Mouse (Mus musculus) megakaryocyte, embryonic 14.5 days (primary cell): ENCODE measurements at regions not wholly inside any gene's neighbourhood (a gene's known extent, or its start where the extent isn't known, plus 50 kb on each side); places are given as distances from the start of the nearest gene placed in this dataset.
"Not testable (repeated sequence)": the region's sequence is repeated elsewhere in the genome, so short reads cannot be mapped to it uniquely, and the experiment has no call there.

ENCODE experiments used
- H3K27me3 ChIP-seq: replicated peaks from 2 replicates; pipeline ENCODE3; 2012; ENCODE audit warnings: inconsistent platforms
- H3K36me3 ChIP-seq: replicated peaks from 2 replicates; pipeline ENCODE3; 2012; ENCODE audit warnings: low read length, inconsistent platforms, mixed read lengths
- H3K4me1 ChIP-seq: 2 replicates; pipeline ENCODE4 v1.6.1; 2012; ENCODE audit warnings: inconsistent platforms
- H3K4me3 ChIP-seq: replicated peaks from 2 replicates; pipeline ENCODE3; 2012; ENCODE audit warnings: moderate library complexity, mild to moderate bottlenecking, inconsistent platforms
- H3K9me3 ChIP-seq: 2 replicates; pipeline ENCODE4 v1.6.1; 2012; ENCODE audit warnings: inconsistent platforms
- FLI1 ChIP-seq: IDR thresholded peaks from 2 replicates; pipeline ENCODE4 v1.6.1; 2012; ENCODE audit warnings: low read length, inconsistent platforms, mixed read lengths
- GATA1 ChIP-seq: IDR thresholded peaks from 3 replicates; pipeline ENCODE4 v1.6.1; 2012; ENCODE audit warnings: mixed read lengths, low read length, inconsistent platforms, borderline replicate concordance

DNA sequence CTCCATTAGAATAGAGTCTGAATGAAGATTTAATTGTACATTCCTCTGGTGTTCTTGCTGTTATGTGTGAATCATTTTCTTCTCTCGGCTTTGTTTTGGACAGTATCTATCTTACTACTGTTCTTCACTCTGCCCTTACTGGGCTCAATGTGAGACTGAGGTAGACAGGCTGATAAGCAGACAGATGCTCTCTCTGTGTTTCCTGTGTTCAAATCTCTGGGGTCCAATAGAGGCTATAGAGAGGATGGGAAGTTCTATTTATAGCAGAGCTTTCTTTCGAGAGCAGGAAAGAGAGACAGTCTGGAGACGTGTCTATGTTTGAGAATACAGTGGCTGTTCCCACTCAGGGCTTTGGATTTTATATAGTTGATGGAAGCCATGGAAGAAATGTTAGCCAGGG, 140.5 kb upstream of the Tet2 start:
- H3K4me3 ChIP-seq: no peak overlapping the region
- H3K9me3 ChIP-seq: no peaks in the 10 kb centered on the region
- no peaks in the 10 kb centered on the region for H3K27me3 ChIP-seq
- H3K4me1 ChIP-seq: peaks cover 21% of the 10 kb centered on the region
- TF ChIP-seq GATA1 (no peak), FLI1 (no peak)
- no peaks in the 10 kb centered on the region for H3K36me3 ChIP-seq

DNA sequence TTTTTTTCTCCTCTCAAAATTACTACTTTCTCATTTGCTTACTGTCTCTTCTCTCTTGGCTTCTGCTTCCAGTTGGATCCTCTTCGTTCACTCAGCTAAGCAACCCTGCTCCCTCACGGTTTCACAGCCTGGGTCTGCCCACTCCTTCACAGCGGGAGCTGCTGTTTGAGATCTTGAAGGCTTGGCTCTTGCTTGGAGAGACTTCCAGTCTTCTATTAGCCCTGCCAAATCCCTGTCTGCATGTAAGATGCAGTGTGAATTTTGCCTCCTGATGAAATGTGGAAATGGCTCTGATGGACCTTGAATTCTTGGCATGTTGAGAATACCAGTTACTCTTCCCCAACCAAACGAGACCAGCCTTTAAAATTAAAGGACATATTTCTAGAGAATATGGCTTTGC, 149.1 kb upstream of the Tet2 start:
- TF ChIP-seq FLI1 (no peak), GATA1 (no peak)
- H3K27me3 ChIP-seq: no peaks in the 10 kb centered on the region
- no peaks in the 10 kb centered on the region for H3K4me1 ChIP-seq
- no peak overlapping the region for H3K4me3 ChIP-seq
- no peaks in the 10 kb centered on the region for H3K9me3 ChIP-seq
- no peaks in the 10 kb centered on the region for H3K36me3 ChIP-seq

DNA sequence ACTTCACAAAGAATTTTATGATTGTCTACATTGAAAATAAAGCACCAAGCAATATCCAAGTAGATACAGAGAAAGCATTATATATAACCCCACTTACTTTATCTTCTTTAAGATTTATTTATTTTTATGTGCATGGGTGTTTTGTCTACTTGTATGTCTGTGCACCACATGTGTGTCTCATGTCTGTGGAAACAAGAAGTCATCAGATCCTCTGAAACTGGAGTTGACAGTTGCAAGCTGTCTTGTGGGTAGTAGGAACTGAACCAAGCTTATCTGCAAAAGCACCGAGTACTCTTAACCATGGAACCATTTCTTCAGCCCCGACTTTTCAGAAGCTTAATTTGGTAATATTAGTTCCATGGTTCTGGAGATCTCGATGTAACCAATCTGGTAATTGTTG, 151.2 kb upstream of the Tet2 start:
- TF ChIP-seq FLI1 (no peak), GATA1 (no peak)
- Histone ChIP-seq H3K9me3 (0 out of 2 replicates have a peak, but pooled peaks cover 4% of the 10 kb centered on the region), H3K36me3 (no peaks in the 10 kb centered on the region), H3K4me3 (no peak overlapping the region), H3K27me3 (no peaks in the 10 kb centered on the region), H3K4me1 (no peaks in the 10 kb centered on the region)

DNA sequence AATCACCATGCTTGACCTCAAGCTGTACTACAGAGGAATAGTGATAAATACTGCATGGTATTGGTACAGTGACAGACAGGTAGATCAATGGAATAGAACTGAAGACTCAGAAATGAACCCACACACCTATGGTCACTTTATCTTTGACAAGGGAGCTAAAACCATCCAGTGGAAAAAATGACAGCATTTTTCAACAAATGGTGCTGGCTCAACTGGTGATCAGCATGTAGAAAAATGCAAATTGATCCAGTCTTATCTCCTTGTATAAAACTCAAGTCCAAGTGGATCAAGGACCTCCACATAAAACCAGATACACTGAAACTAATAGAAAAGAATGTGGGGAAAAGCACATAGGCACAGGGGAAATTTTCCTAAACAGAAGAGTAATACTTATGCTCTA, 159.9 kb upstream of the Tet2 start:
- not testable (repeated sequence) for H3K4me3 ChIP-seq, H3K4me1 ChIP-seq

DNA sequence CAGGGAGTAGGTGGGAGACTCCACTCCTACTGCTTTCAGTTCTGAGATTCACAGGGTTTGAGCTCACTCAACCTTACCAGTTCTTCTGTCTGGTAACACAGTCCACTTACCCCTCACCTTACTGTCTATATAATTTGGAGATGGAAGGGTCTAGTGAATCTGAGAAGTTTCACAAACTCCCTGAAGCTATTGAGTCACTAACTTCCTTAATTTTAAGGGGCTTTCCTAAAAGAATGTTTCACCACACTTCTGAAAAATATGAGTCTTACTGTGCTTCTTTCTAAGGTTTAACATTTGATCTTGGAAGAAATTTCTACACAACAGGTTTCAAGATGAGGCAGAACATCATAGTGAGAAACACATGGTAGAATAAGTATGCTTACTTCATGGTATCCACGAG, 166.6 kb upstream of the Tet2 start:
- Histone ChIP-seq H3K36me3 (no peaks in the 10 kb centered on the region), H3K27me3 (no peaks in the 10 kb centered on the region), H3K4me1 (no peaks in the 10 kb centered on the region), H3K4me3 (no peak overlapping the region), H3K9me3 (no peaks in the 10 kb centered on the region)
- TF ChIP-seq FLI1 (no peak), GATA1 (no peak)

More for the DNA sequence above, 159.9 kb upstream of the Tet2 start:
- not testable (repeated sequence) for H3K27me3 ChIP-seq, H3K36me3 ChIP-seq, H3K9me3 ChIP-seq

DNA sequence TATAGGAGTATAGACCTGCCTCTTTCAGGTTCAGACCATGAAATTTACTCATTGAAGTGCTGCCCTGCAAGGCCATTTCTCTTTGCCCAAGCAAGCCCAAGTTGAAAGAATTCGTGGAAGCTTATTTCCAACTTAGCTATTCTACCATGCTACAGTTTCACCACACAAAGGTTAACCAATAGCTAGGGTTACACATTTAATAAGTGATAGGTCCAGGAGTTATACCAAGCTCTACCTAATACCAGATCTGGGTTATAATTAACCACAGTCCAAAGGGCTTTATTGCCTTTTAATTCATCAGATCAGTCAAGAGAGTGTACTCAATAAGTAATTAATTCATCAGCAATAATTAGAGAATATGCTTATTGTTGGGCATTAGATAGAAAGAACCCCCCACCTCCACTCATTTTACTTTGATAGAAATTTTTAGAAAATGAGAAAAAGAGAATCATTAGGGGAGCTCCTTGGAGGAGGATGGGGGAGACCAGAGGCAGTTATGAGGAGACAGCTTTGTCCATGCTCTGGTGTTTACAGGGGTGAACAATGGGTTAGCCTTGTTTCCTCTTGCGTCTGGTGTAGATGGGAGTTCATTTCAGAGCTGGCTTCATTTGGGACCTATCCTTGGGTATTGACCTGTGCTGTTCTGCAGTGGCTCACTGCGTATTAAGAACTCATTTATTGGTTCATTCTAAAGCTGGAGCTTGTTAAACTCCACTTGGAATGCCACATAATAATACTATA, 177.8 kb upstream of the Tet2 start:
- no peak overlapping the region for H3K4me3 ChIP-seq
- no peaks in the 10 kb centered on the region for H3K27me3 ChIP-seq
- H3K4me1 ChIP-seq: no peaks in the 10 kb centered on the region
- H3K36me3 ChIP-seq: no peaks in the 10 kb centered on the region
- H3K9me3 ChIP-seq: no peaks in the 10 kb centered on the region
- TF ChIP-seq FLI1 (no peak), GATA1 (no peak)

DNA sequence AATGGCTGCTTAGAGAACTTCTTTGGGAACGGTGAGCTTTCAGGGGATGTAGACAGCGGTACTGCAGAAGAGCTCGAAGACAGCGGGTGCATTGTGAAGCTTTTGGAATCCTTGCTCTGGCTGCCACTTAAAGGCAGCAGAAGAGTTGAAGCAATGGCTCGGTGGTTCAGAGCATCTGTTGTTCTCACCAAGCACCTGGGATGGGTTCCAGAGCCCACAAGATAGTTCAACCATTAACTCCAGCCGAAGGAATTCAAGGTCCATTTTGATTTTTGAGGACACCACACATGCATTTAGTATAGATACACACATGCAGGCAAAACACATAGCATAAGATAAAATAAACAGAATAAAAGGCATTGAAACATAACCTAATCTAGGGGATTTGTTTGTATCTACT, 181.9 kb upstream of the Tet2 start:
- TF ChIP-seq FLI1 (no peak), GATA1 (no peak)
- no peaks in the 10 kb centered on the region for H3K27me3 ChIP-seq
- no peak overlapping the region for H3K4me3 ChIP-seq
- no peaks in the 10 kb centered on the region for H3K4me1 ChIP-seq
- no peaks in the 10 kb centered on the region for H3K36me3 ChIP-seq
- H3K9me3 ChIP-seq: no peaks in the 10 kb centered on the region

DNA sequence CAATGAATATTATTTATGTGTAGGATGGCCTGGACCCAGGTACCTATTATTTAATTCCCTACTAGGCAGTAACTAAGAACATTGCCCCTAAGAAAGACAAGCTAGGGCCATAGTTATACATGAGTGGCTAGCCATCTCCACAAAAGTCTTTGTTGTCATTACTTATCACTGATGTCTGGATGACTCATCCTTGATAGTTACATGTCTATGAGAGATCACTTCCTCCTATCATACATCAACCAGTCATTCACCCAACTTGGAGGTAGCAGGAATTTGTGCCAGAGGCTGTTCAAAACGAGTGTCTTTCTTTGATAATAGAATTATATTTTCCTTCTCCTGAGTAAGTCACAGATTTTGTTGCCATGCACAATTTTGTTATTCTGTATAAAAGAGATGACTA, 190.7 kb upstream of the Tet2 start:
- Histone ChIP-seq H3K4me1 (no peaks in the 10 kb centered on the region), H3K36me3 (no peaks in the 10 kb centered on the region), H3K9me3 (no peaks in the 10 kb centered on the region), H3K4me3 (no peak overlapping the region), H3K27me3 (no peaks in the 10 kb centered on the region)
- TF ChIP-seq FLI1 (no peak), GATA1 (no peak)

DNA sequence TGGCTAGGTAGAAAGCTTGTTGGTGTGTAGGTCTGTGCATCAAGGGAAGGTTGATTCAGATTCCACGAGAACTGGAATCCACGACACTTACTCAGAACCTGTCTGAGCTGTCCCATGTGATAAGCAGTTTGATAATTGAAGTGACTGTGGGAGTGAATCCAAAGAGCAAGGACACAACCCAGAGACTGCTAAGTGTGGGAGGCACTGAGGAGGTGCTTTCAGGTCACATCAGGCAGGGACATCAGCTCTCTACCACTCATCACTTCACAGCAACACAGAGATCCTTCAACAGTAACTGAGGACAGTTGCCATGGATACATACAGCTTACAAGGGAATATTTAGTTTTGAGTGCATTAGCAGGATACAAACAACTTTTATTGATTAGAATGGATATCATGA, 194.0 kb upstream of the Tet2 start:
- H3K36me3 ChIP-seq: no peaks in the 10 kb centered on the region
- TF ChIP-seq GATA1 (no peak), FLI1 (no peak)
- no peaks in the 10 kb centered on the region for H3K4me1 ChIP-seq
- H3K4me3 ChIP-seq: no peak overlapping the region
- no peaks in the 10 kb centered on the region for H3K9me3 ChIP-seq
- H3K27me3 ChIP-seq: no peaks in the 10 kb centered on the region

DNA sequence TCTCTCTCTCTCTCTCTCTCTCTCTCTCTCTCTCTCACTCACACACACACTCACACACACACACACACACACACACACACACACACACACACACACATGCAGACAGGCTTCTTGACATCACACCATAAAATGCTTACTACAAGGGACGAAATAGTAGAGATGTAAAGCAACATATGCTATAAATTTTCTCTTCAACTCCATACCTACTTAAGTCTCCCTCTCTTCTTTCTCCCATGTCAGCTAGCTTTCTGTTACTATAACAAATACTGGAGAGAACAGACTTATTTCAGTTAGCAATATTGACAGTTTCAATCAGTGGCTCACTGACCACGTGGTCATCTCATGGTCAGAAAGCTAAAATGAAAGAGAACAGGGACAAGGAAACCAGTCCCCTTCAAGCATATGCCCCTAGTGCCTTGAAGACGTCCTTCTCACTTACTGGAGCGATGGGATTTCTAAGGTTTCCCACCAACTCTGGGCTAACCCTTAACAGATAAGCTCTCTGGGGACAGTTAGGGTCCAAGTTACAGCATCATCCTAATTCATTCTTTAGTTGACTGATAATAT, 199.7 kb upstream of the Tet2 start:
- no peaks in the 10 kb centered on the region for H3K36me3 ChIP-seq

More for the DNA sequence above, 199.7 kb upstream of the Tet2 start:
- Histone ChIP-seq H3K4me3 (no peak overlapping the region), H3K9me3 (no peaks in the 10 kb centered on the region), H3K27me3 (no peaks in the 10 kb centered on the region), H3K4me1 (peaks cover 5% of the 10 kb centered on the region; the same call in 1 of the 2 replicates)
- no peak for TF ChIP-seq FLI1
- no peak for TF ChIP-seq GATA1
